Mouse (Mus musculus) lung, postnatal 0 days (tissue): ENCODE data around the gene Obox6.

Experiments used
- CTCF ChIP-seq: IDR thresholded peaks from 2 replicates; pipeline ENCODE4 v1.5.1; 2016; ENCODE audit warnings: antibody characterized with exemption, mild to moderate bottlenecking
- EP300 ChIP-seq: IDR thresholded peaks from 2 replicates; pipeline ENCODE4 v1.6.1; 2016; ENCODE audit warnings: antibody characterized with exemption, mild to moderate bottlenecking, control low read depth

DNA sequence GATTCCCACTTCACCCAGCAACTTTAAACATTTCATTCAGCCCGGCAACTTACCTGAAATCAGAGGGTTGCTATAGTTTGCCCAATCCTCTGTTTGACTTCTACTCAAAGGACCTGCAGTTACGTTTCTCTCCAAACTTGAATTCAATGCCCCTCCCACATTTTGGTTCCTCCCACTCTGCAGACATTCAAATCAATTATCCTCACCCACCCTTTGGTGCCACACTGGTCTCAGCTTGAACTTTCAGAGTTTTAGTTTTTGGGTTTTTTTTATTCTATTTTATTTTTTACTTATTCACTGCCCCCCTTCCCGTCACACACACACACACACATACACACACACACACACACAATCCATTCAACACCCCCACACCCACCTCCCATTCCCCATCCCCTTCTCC, at the start of gene Obox6:
- TF ChIP-seq EP300 (no peak), CTCF (no peak)
